Mouse (Mus musculus) kidney, adult 2 months (tissue): ENCODE measurements around the gene Tas2r117. TPM values are rescaled to one million over a fixed set of nuclear protein-coding genes. Genes with fewer than 3 reads are reported as not detected.

Source experiments
- DNase-seq: peaks from one replicate; pipeline ENCODE4 v3.0.0; 2021
- H3K27ac ChIP-seq: fragments of 200-500 bp; 2 replicates; pipeline ENCODE4 v1.5.1; 2012; ENCODE audit warnings: low read depth, low read length, control low read depth, inconsistent platforms; ENCODE audit not compliant: insufficient read depth
- H3K27me3 ChIP-seq: fragments of 200-500 bp; replicated peaks from 2 replicates; pipeline ENCODE4 v1.6.1; 2012; ENCODE audit warnings: mild to moderate bottlenecking, moderate library complexity, low read length, inconsistent platforms; ENCODE audit not compliant: control insufficient read depth, insufficient read depth
- H3K36me3 ChIP-seq: fragments of 200-500 bp; 2 replicates; pipeline ENCODE4 v1.6.1; 2012; ENCODE audit warnings: mild to moderate bottlenecking, moderate library complexity, low read length, inconsistent platforms; ENCODE audit not compliant: control insufficient read depth, insufficient read depth
- H3K4me1 ChIP-seq: fragments of 200-500 bp; 2 replicates; pipeline ENCODE4 v1.6.1; 2011; ENCODE audit warnings: low read length; ENCODE audit not compliant: control insufficient read depth, insufficient read depth
- H3K4me3 ChIP-seq: fragments of 200-500 bp; 2 replicates; pipeline ENCODE4 v1.5.1; 2011; ENCODE audit warnings: mild to moderate bottlenecking, low read depth, low read length, control low read depth; ENCODE audit not compliant: insufficient read depth
- CTCF ChIP-seq: fragments of 200-500 bp; conservative IDR thresholded peaks from 2 replicates; pipeline ENCODE4 v1.5.1; 2011; ENCODE audit warnings: low read depth, mild to moderate bottlenecking, control low read depth, low read length, moderate library complexity, mixed read lengths; ENCODE audit not compliant: insufficient read depth, insufficient read length
- POLR2A ChIP-seq: fragments of 200-500 bp; IDR thresholded peaks from one replicate; pipeline ENCODE4 v1.6.1; 2011; ENCODE audit warnings: low read depth, low read length, control low read depth
- WGBS: fragments of 180-500 bp; shearing (Covaris S2); methylation state at CpG from one replicate; pipeline ENCODE4 v1.1.7; 2018; 5-methylcytosine and 5-hydroxymethylcytosine counted together
- polyA plus RNA-seq: library from polyadenylated mRNA; depleted of rRNA; stranded (reverse); fragments of >200 nt; gene quantifications from 2 replicates; pipeline ENCODE4 v1.2.3, GENCODE M21; 2012; rRNA removed

Gene Tas2r117
- not detected in 2 replicates for polyA plus RNA-seq

GRCm38 (mm10) chr6:132802518-132802917 lies at the start of gene Tas2r117:
TSS of gene Tas2r117 (plus strand) at chr6:132802818.
- H3K4me1 ChIP-seq: no peaks in the 10 kb centered on the region
- no peak within 1 kb of the TSS for H3K27ac ChIP-seq
- H3K27me3 ChIP-seq: no peaks in the 10 kb centered on the region
- DNase-seq: no peak
- 82% methylated on average over 1 of the region's 1 CpGs for whole genome bisulfite sequencing
- TF ChIP-seq CTCF (no peak), POLR2A (no peak)
- H3K4me3 ChIP-seq: no peak within 1 kb of the TSS
- H3K36me3 ChIP-seq: no peaks in the 10 kb centered on the region

- DNase-seq: no peak
- Histone ChIP-seq H3K27me3 (no peaks in the 10 kb centered on the region), H3K27ac (no peak within 1 kb of the TSS), H3K36me3 (no peaks in the 10 kb centered on the region), H3K4me1 (no peaks in the 10 kb centered on the region), H3K4me3 (no peak within 1 kb of the TSS)
- TF ChIP-seq CTCF (no peak), POLR2A (no peak)
- 82% methylated on average over 1 of the region's 1 CpGs for WGBS
These were observed 48.2 kb upstream of the Tas2r117 start, which contains the start of gene Tas2r124 for GRCm38 (mm10) chr6:132754430-132754829. TSS of gene Tas2r124 (plus strand) at chr6:132754730.

GRCm38 (mm10) chr6:132761831-132762230 lies 40.8 kb upstream of the Tas2r117 start, which contains the start of gene Tas2r102:
TSS of gene Tas2r102 (plus strand) at chr6:132762131.
- TF ChIP-seq POLR2A: no peak
- TF ChIP-seq CTCF: no peak
- WGBS: 92% methylated on average over 2 of the region's 2 CpGs

GRCm38 (mm10) chr6:132778062-132778461 lies 24.6 kb upstream of the Tas2r117 start, which contains the start of gene Tas2r136:
TSS of gene Tas2r136 (minus strand) at chr6:132778162.
- no peaks in the 10 kb centered on the region for H3K36me3 ChIP-seq
- DNase-seq: no peak

More at GRCm38 (mm10) chr6:132761831-132762230, 40.8 kb upstream of the Tas2r117 start, which contains the start of gene Tas2r102:
- DNase-seq: no peak
- no peaks in the 10 kb centered on the region for H3K36me3 ChIP-seq
- no peak within 1 kb of the TSS for H3K27ac ChIP-seq
- no peaks in the 10 kb centered on the region for H3K4me1 ChIP-seq
- no peaks in the 10 kb centered on the region for H3K27me3 ChIP-seq
- H3K4me3 ChIP-seq: no peak within 1 kb of the TSS

DNA sequence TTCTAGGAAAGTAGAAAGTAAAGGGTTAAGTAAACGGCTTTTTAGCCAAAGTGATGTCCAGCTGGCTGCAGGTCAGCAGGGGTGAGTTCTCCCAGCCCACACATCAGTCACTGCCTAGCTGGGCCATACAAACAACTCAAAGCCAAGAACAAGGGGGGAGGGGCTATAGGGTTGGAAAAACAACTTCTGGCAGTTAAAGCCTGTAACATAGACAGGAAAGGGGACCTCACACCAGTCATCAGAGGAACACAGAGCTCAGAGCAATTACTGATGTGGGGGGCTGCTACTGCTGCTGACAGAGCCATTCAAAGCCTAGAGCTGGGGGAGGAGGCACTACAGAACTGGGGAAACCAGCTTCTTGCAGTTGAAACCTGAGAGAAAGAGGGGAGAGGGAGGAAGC lies 7.2 kb upstream of the Tas2r117 start:
- DNase-seq: no peak
- TF ChIP-seq POLR2A: no peak
- TF ChIP-seq CTCF: no peak
- H3K27me3 ChIP-seq: no peaks in the 10 kb centered on the region
- no peak overlapping the region for H3K4me3 ChIP-seq
- no peaks in the 10 kb centered on the region for H3K36me3 ChIP-seq
- H3K27ac ChIP-seq: no peak overlapping the region
- WGBS: 3% methylated on average over 1 of the region's 1 CpGs
- no peaks in the 10 kb centered on the region for H3K4me1 ChIP-seq

More at GRCm38 (mm10) chr6:132778062-132778461, 24.6 kb upstream of the Tas2r117 start, which contains the start of gene Tas2r136:
- Histone ChIP-seq H3K4me3 (no peak within 1 kb of the TSS), H3K27me3 (no peaks in the 10 kb centered on the region), H3K4me1 (no peaks in the 10 kb centered on the region), H3K27ac (no peak within 1 kb of the TSS)
- TF ChIP-seq CTCF (no peak), POLR2A (no peak)

DNA sequence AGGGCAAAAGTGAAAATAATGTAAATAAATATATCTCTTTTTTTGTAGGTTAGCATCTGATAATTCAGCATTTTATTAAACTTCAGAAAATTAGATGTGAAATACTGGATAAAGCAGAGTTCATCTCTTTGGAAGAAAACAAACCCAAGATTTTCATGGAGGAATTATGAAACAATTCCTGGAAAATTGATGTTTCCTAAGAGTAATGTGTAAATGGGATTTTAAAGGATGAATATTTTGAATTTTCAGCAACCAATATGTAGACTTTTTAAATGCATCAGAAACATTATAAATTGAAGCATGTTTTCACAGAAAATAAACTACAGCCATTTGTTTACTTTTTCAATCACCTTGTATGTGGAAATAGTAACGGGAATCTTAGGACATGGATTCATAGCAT lies 44.2 kb downstream of the Tas2r117 start, which contains the start of gene Tas2r123:
Tas2r123 (plus strand) TSS at position 301 of the 400 bp plus-strand sequence.
- no peak within 1 kb of the TSS for H3K27ac ChIP-seq
- no peak within 1 kb of the TSS for H3K4me3 ChIP-seq
- DNase-seq: no peak
- 79% methylated on average over 1 of the region's 1 CpGs for WGBS
- TF ChIP-seq CTCF: no peak
- no peak for TF ChIP-seq POLR2A
- no peaks in the 10 kb centered on the region for H3K27me3 ChIP-seq
- H3K4me1 ChIP-seq: no peaks in the 10 kb centered on the region
- H3K36me3 ChIP-seq: no peaks in the 10 kb centered on the region

Other genes starting within 250 kb of the Tas2r117 start
- gene Prh1, start 233.0 kb upstream of the Tas2r117 start, polyA plus RNA-seq: not detected in 2 replicates
- gene Prp2, start 206.9 kb upstream of the Tas2r117 start, polyA plus RNA-seq: not detected in 2 replicates
- not detected in 2 replicates for gene A630073D07Rik, start 151.3 kb upstream of the Tas2r117 start, polyA plus RNA-seq
- not detected in 2 replicates for gene Tas2r120, start 145.9 kb upstream of the Tas2r117 start, polyA plus RNA-seq
- gene Tas2r121, start 101.8 kb upstream of the Tas2r117 start, polyA plus RNA-seq: not detected in 2 replicates
- not detected in 2 replicates for gene Tas2r122, start 90.9 kb upstream of the Tas2r117 start, polyA plus RNA-seq
- gene Tas2r115, start 64.8 kb upstream of the Tas2r117 start, polyA plus RNA-seq: not detected in 2 replicates
- not detected in 2 replicates for gene Tas2r124, start 48.1 kb upstream of the Tas2r117 start, polyA plus RNA-seq
- gene Tas2r102, start 40.7 kb upstream of the Tas2r117 start, polyA plus RNA-seq: not detected in 2 replicates
- gene Tas2r136, start 24.7 kb upstream of the Tas2r117 start, polyA plus RNA-seq: not detected in 2 replicates
- gene Tas2r123, start 44.3 kb downstream of the Tas2r117 start, polyA plus RNA-seq: not detected in 2 replicates
- not detected in 2 replicates for gene Tas2r116, start 52.6 kb downstream of the Tas2r117 start, polyA plus RNA-seq
- gene Tas2r110, start 65.2 kb downstream of the Tas2r117 start, polyA plus RNA-seq: not detected in 2 replicates
- not detected in 2 replicates for gene Tas2r113, start 90.2 kb downstream of the Tas2r117 start, polyA plus RNA-seq
- not detected in 2 replicates for gene Tas2r125, start 106.8 kb downstream of the Tas2r117 start, polyA plus RNA-seq
- not detected in 2 replicates for gene Tas2r129, start 148.3 kb downstream of the Tas2r117 start, polyA plus RNA-seq
- gene Tas2r131, start 155.1 kb downstream of the Tas2r117 start, polyA plus RNA-seq: not detected in 2 replicates
- gene Tas2r109, start 178.1 kb downstream of the Tas2r117 start, polyA plus RNA-seq: not detected in 2 replicates
- gene Tas2r103, start 234.3 kb downstream of the Tas2r117 start, polyA plus RNA-seq: not detected in 2 replicates